Mouse (Mus musculus): ENCODE measurements around the gene Upk3bl. TPM values are rescaled to one million over a fixed set of nuclear protein-coding genes. Genes with fewer than 3 reads are reported as not detected.
A peak's percentile ranks its signal among the peaks of the same experiment; 100 is the strongest.

Gene Upk3bl
- total and polyA plus RNA-seq, 3 experiments: not detected

- no peak for DNase-seq (ENCODE audit: extremely low read depth)
- H3K4me1 ChIP-seq (ENCODE audit: control insufficient read depth in 1 of 2, insufficient read depth in 2 of 2): peaks cover 2 to 31% of the 10 kb centered on the region in 2 experiments; a peak in 3 of 4 replicates
- no peak overlapping the region for H3K4me3 ChIP-seq (replicated peaks in 1 of 3; ENCODE audit: low read depth in 2 of 3, low read length in 2 of 3, poor library complexity in 1 of 3)
- TF ChIP-seq ELF1 (IDR thresholded peaks at IDR 0.05; ENCODE audit: low read depth, low read length): no peak
- TF ChIP-seq SMC3 (IDR thresholded peaks at IDR 0.05; ENCODE audit: low read depth, low read length): no peak
- no peak for TF ChIP-seq SIN3A (IDR thresholded peaks at IDR 0.05; ENCODE audit: low read length)
- no peak for TF ChIP-seq ZMIZ1 (IDR thresholded peaks at IDR 0.05; ENCODE audit: low read depth, low read length)
- TF ChIP-seq USF2 (conservative IDR thresholded peaks at IDR 0.05; ENCODE audit: low read depth, low read length): no peak
- TF ChIP-seq JUN (IDR thresholded peaks at IDR 0.05; ENCODE audit: insufficient read depth, low read depth, low read length): no peak
- no peak for TF ChIP-seq RCOR1 (conservative IDR thresholded peaks at IDR 0.05; ENCODE audit: low read depth, low read length)
- TF ChIP-seq CHD2 (IDR thresholded peaks at IDR 0.05; ENCODE audit: low read length): no peak
- no peak for TF ChIP-seq MEF2A (IDR thresholded peaks at IDR 0.05; ENCODE audit: borderline replicate concordance, low read depth, low read length)
- no peak for TF ChIP-seq POLR2A (IDR thresholded peaks at IDR 0.05; ENCODE audit: low read depth, low read length)
- TF ChIP-seq ZKSCAN1 (IDR thresholded peaks at IDR 0.05; ENCODE audit: borderline replicate concordance, low read depth, low read length): no peak
- TF ChIP-seq KAT2A (IDR thresholded peaks at IDR 0.05; ENCODE audit: insufficient replicate concordance, low read length): no peak
- TF ChIP-seq PAX5 (IDR thresholded peaks at IDR 0.05; ENCODE audit: low read length): no peak
- TF ChIP-seq TCF12 (IDR thresholded peaks at IDR 0.05; ENCODE audit: low read depth, low read length): no peak
- TF ChIP-seq MYC (IDR thresholded peaks at IDR 0.05; ENCODE audit: low read depth, low read length): no peak
- TF ChIP-seq MAZ (IDR thresholded peaks at IDR 0.05; ENCODE audit: low read depth, low read length): no peak
- no peak for TF ChIP-seq ETS1 (conservative IDR thresholded peaks at IDR 0.05; ENCODE audit: low read depth, low read length)
- TF ChIP-seq ZC3H11A (IDR thresholded peaks at IDR 0.05; ENCODE audit: low read depth, low read length): no peak
- peaks cover 68% of the 10 kb centered on the region for H3K27me3 ChIP-seq (replicated peaks)
- no peak overlapping the region for H3K27ac ChIP-seq (ENCODE audit: insufficient read depth, low read depth)
- dilution Hi-C loops (cut with MboI; ENCODE audit: extremely low pct_ligation_motif_present, extremely low pct_unique_long_range_greater_than_20kb, low sequenced_read_pairs) (no loop called here), in situ Hi-C loops (cut with MboI; ENCODE audit: low pct_ligation_motif_present, low pct_unique_long_range_greater_than_20kb, low sequenced_read_pairs) (no loop called here)
- H3K36me3 ChIP-seq (replicated peaks in 1 of 2; ENCODE audit: control insufficient read depth in 1 of 2, insufficient read depth in 1 of 2, low read length in 1 of 2): no peaks in the 10 kb centered on the region
- H3K9ac ChIP-seq (ENCODE audit: insufficient read depth, low read depth): no peak overlapping the region
- no peak overlapping the region for H3K4me2 ChIP-seq (ENCODE audit: insufficient read depth, low read depth, poor library complexity, severe bottlenecking)
- H3K9me3 ChIP-seq (replicated peaks; ENCODE audit: low read length): peaks cover 5% of the 10 kb centered on the region
- no peaks in the 10 kb centered on the region for H3K79me2 ChIP-seq (replicated peaks; ENCODE audit: control insufficient read depth, extremely low read depth, insufficient read depth, poor library complexity, severe bottlenecking)
Measured at GRCm38 (mm10) chr5:136086290-136086689, 32.0 kb downstream of the Upk3bl start.

GRCm38 (mm10) chr5:136088821-136089575, 34.7 kb downstream of the Upk3bl start:
- in situ Hi-C loops (cut with MboI; ENCODE audit: low pct_ligation_motif_present, low pct_unique_long_range_greater_than_20kb, low sequenced_read_pairs): no loop called here
- no peak for DNase-seq (ENCODE audit: extremely low read depth)
- H3K4me3 ChIP-seq (replicated peaks in 1 of 3; ENCODE audit: low read depth in 2 of 3, low read length in 2 of 3, poor library complexity in 1 of 3): no peak overlapping the region
- no peaks in the 10 kb centered on the region for H3K36me3 ChIP-seq (replicated peaks in 1 of 2; ENCODE audit: control insufficient read depth in 1 of 2, insufficient read depth in 1 of 2, low read length in 1 of 2)
- H3K9me3 ChIP-seq (replicated peaks; ENCODE audit: low read length): no peaks in the 10 kb centered on the region
- H3K4me1 ChIP-seq (ENCODE audit: control insufficient read depth in 1 of 2, insufficient read depth in 2 of 2): peaks cover 2 to 35% of the 10 kb centered on the region in 2 experiments; a peak in 3 of 4 replicates
- H3K27ac ChIP-seq (ENCODE audit: insufficient read depth, low read depth): no peak overlapping the region
- H3K79me2 ChIP-seq (replicated peaks; ENCODE audit: control insufficient read depth, extremely low read depth, insufficient read depth, poor library complexity, severe bottlenecking): no peaks in the 10 kb centered on the region
- H3K4me2 ChIP-seq (ENCODE audit: insufficient read depth, low read depth, poor library complexity, severe bottlenecking): no peak overlapping the region
- TF ChIP-seq MAX (IDR thresholded peaks at IDR 0.05; ENCODE audit: low read length) (no peak), CTCF (conservative IDR thresholded peaks at IDR 0.05 in 1 of 2, IDR thresholded peaks at IDR 0.05 in 1 of 2; ENCODE audit: low read depth in 2 of 2, low read length in 2 of 2) (peak in 1 of 2 experiments; percentile 23; a peak in 2 of 4 replicates)
- dilution Hi-C loops (cut with MboI; ENCODE audit: extremely low pct_ligation_motif_present, extremely low pct_unique_long_range_greater_than_20kb, low sequenced_read_pairs): no loop called here
- no peak overlapping the region for H3K9ac ChIP-seq (ENCODE audit: insufficient read depth, low read depth)
- H3K27me3 ChIP-seq (replicated peaks): peaks cover 80% of the 10 kb centered on the region

Data from CH12.LX (cell line).